Mouse (Mus musculus): Measurements from ENCODE around the gene Ankrd17. TPM values are rescaled to one million over a fixed set of nuclear protein-coding genes. Genes with fewer than 3 reads are reported as not detected.

Ankrd17 gene
- polyA plus RNA-seq, 1 experiment, result 14.7 TPM

DNA sequence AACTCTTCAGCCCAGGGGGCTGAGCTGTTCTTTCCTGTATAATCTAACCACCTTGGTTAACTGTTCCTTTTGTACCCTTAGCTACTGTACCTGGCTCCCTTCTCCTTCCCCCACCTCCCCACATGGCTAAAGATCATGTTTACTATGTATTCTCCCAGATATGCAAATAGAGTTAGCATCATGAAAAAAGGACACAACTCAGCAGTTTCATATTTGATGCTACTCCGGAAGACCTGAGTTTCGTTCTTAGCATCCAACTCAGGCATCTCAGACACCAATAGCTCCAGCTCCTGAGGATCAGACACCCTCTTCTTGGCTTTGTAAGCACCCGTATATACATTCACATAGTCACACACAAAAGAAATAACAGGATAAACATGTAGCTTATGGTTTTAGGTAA lies 109.4 kb downstream of the Ankrd17 start:
- Histone ChIP-seq H3K36me3 (ENCODE audit: control insufficient read depth, insufficient read depth) (peaks cover 60% of the 10 kb centered on the region), H3K27me3 (ENCODE audit: control insufficient read depth, insufficient read depth, insufficient read length) (no peaks in the 10 kb centered on the region), H3K4me3 (no peak overlapping the region), H3ac (ENCODE audit: control insufficient read depth, insufficient read length) (no peak overlapping the region), H3K4me2 (ENCODE audit: low read depth) (no peak overlapping the region), H3K79me2 (ENCODE audit: control insufficient read depth, insufficient read depth) (no peaks in the 10 kb centered on the region)
- no peak for TF ChIP-seq POLR2AphosphoS2 (IDR thresholded peaks at IDR 0.05; ENCODE audit: insufficient read length, low read depth)
- no peak for TF ChIP-seq MAX (IDR thresholded peaks at IDR 0.05; ENCODE audit: low read depth)
- TF ChIP-seq MYOG (IDR thresholded peaks at IDR 0.05; ENCODE audit: control insufficient read depth in 1 of 3, insufficient read depth in 1 of 3, insufficient read length in 2 of 3, low read depth in 2 of 3), result no peak
- no peak for TF ChIP-seq TCF3 (IDR thresholded peaks at IDR 0.05; ENCODE audit: insufficient read length, low read depth)
- TF ChIP-seq MYOD1 (IDR thresholded peaks at IDR 0.05; ENCODE audit: control insufficient read depth in 1 of 3, insufficient read length in 2 of 3, low read depth in 2 of 3), result no peak
- TF ChIP-seq SRF (IDR thresholded peaks at IDR 0.05; ENCODE audit: control insufficient read depth, insufficient read length, low read depth), result no peak
- no peak for TF ChIP-seq TCF12 (IDR thresholded peaks at IDR 0.05; ENCODE audit: insufficient read depth, poor library complexity, severe bottlenecking)
- TF ChIP-seq USF1 (IDR thresholded peaks at IDR 0.05; ENCODE audit: low read depth), result no peak
- TF ChIP-seq E2F4 (IDR thresholded peaks at IDR 0.05; ENCODE audit: insufficient read depth), result no peak
- TF ChIP-seq POLR2A (IDR thresholded peaks at IDR 0.05; ENCODE audit: insufficient read length, low read depth), result no peak
- no peak for TF ChIP-seq REST (IDR thresholded peaks at IDR 0.05; ENCODE audit: insufficient read depth, insufficient read length)
- no peak for TF ChIP-seq CEBPB (IDR thresholded peaks at IDR 0.05; ENCODE audit: insufficient read depth, poor library complexity, severe bottlenecking)

DNA sequence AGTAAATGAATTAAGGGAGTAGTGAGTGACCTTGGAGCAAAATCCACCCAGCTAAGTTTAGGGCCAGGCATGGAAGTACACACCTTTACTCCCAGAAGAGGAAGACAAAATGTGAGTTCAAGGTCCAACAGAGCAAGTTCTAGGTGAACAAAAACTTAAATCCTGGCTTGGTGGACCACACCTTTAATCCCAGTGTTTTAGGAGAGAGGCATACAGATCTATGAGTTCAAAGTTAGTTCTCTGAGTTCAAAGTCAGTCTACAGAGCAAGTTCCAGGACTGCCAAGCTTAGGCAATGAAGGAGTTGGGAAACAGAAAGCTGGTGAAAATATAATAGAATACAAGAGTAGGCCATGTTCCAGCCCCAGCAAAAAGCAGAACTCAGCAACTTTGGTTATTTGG lies 118.9 kb downstream of the Ankrd17 start:
- peaks cover 4% of the 10 kb centered on the region for H3K79me2 ChIP-seq (ENCODE audit: control insufficient read depth, insufficient read depth)
- no peak overlapping the region for H3K4me3 ChIP-seq
- H3K36me3 ChIP-seq (ENCODE audit: control insufficient read depth, insufficient read depth), result peaks cover 35% of the 10 kb centered on the region
- H3K27me3 ChIP-seq (ENCODE audit: control insufficient read depth, insufficient read depth, insufficient read length), result no peaks in the 10 kb centered on the region
- H3ac ChIP-seq (ENCODE audit: control insufficient read depth, insufficient read length), result no peak overlapping the region
- TF ChIP-seq POLR2A (IDR thresholded peaks at IDR 0.05; ENCODE audit: insufficient read length, low read depth) (no peak), CEBPB (IDR thresholded peaks at IDR 0.05; ENCODE audit: insufficient read depth, poor library complexity, severe bottlenecking) (no peak), SRF (IDR thresholded peaks at IDR 0.05; ENCODE audit: control insufficient read depth, insufficient read length, low read depth) (no peak), USF1 (IDR thresholded peaks at IDR 0.05; ENCODE audit: low read depth) (no peak), TCF3 (IDR thresholded peaks at IDR 0.05; ENCODE audit: insufficient read length, low read depth) (no peak), MYOG (IDR thresholded peaks at IDR 0.05; ENCODE audit: control insufficient read depth in 1 of 3, insufficient read depth in 1 of 3, insufficient read length in 2 of 3, low read depth in 2 of 3) (no peak), MAX (IDR thresholded peaks at IDR 0.05; ENCODE audit: low read depth) (no peak), MYOD1 (IDR thresholded peaks at IDR 0.05; ENCODE audit: control insufficient read depth in 1 of 3, insufficient read length in 2 of 3, low read depth in 2 of 3) (no peak), E2F4 (IDR thresholded peaks at IDR 0.05; ENCODE audit: insufficient read depth) (no peak), TCF12 (IDR thresholded peaks at IDR 0.05; ENCODE audit: insufficient read depth, poor library complexity, severe bottlenecking) (no peak), POLR2AphosphoS2 (IDR thresholded peaks at IDR 0.05; ENCODE audit: insufficient read length, low read depth) (no peak), REST (IDR thresholded peaks at IDR 0.05; ENCODE audit: insufficient read depth, insufficient read length) (no peak)
- no peak overlapping the region for H3K4me2 ChIP-seq (ENCODE audit: low read depth)

DNA sequence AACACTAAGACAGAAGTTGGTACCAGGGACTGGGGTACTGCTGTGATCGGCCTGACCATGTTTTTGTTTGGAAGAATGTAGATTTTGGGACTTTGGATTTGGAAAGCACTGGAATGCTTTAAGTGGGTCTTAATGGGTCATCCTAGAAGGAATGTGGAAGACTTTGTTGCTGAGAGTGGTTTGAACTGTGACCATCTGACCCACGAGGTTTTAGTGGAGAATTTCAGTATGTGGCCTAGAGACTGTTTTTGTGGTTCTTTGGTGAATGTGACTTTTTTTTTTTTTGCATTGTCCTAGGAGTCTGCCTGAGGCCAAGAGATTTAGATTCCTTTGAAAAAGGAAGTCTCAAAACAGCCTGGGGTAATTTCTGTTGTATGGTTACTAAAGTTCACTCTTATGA lies 119.4 kb downstream of the Ankrd17 start:
- Histone ChIP-seq H3K4me2 (ENCODE audit: low read depth) (no peak overlapping the region), H3K27me3 (ENCODE audit: control insufficient read depth, insufficient read depth, insufficient read length) (no peaks in the 10 kb centered on the region), H3K4me3 (no peak overlapping the region), H3K79me2 (ENCODE audit: control insufficient read depth, insufficient read depth) (peaks cover 6% of the 10 kb centered on the region), H3ac (ENCODE audit: control insufficient read depth, insufficient read length) (no peak overlapping the region), H3K36me3 (ENCODE audit: control insufficient read depth, insufficient read depth) (peaks cover 33% of the 10 kb centered on the region)
- no peak for TF ChIP-seq CEBPB (IDR thresholded peaks at IDR 0.05; ENCODE audit: insufficient read depth, poor library complexity, severe bottlenecking)

DNA sequence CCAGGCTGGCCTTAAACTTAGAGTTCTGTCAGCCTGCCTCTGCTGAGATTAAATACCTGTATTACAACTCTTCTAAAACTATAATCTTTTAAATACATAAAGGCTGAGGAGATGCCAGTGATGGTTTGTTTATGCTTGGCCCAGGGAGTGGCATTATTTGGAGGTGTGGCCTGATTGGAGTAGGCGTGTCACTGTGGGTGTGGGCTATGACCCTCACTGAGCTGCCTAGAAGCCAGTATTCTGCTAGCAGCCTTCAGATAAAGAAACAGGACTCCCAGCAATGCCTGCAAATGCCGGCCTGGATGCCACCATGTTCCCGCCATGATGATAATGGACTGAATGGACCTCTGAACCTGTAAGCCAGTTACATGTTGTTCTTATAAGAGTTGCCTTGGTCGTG lies 119.8 kb downstream of the Ankrd17 start:
- no peak overlapping the region for H3ac ChIP-seq (ENCODE audit: control insufficient read depth, insufficient read length)
- TF ChIP-seq TCF12 (IDR thresholded peaks at IDR 0.05; ENCODE audit: insufficient read depth, poor library complexity, severe bottlenecking) (no peak), MYOG (IDR thresholded peaks at IDR 0.05; ENCODE audit: control insufficient read depth in 1 of 3, insufficient read depth in 1 of 3, insufficient read length in 2 of 3, low read depth in 2 of 3) (no peak), USF1 (IDR thresholded peaks at IDR 0.05; ENCODE audit: low read depth) (no peak), REST (IDR thresholded peaks at IDR 0.05; ENCODE audit: insufficient read depth, insufficient read length) (no peak), MYOD1 (IDR thresholded peaks at IDR 0.05; ENCODE audit: control insufficient read depth in 1 of 3, insufficient read length in 2 of 3, low read depth in 2 of 3) (no peak), POLR2AphosphoS2 (IDR thresholded peaks at IDR 0.05; ENCODE audit: insufficient read length, low read depth) (no peak), SRF (IDR thresholded peaks at IDR 0.05; ENCODE audit: control insufficient read depth, insufficient read length, low read depth) (no peak), TCF3 (IDR thresholded peaks at IDR 0.05; ENCODE audit: insufficient read length, low read depth) (no peak), CEBPB (IDR thresholded peaks at IDR 0.05; ENCODE audit: insufficient read depth, poor library complexity, severe bottlenecking) (no peak), POLR2A (IDR thresholded peaks at IDR 0.05; ENCODE audit: insufficient read length, low read depth) (no peak), MAX (IDR thresholded peaks at IDR 0.05; ENCODE audit: low read depth) (no peak), E2F4 (IDR thresholded peaks at IDR 0.05; ENCODE audit: insufficient read depth) (no peak)
- no peak overlapping the region for H3K4me3 ChIP-seq
- peaks cover 10% of the 10 kb centered on the region for H3K79me2 ChIP-seq (ENCODE audit: control insufficient read depth, insufficient read depth)
- H3K36me3 ChIP-seq (ENCODE audit: control insufficient read depth, insufficient read depth), result peaks cover 32% of the 10 kb centered on the region
- no peaks in the 10 kb centered on the region for H3K27me3 ChIP-seq (ENCODE audit: control insufficient read depth, insufficient read depth, insufficient read length)
- no peak overlapping the region for H3K4me2 ChIP-seq (ENCODE audit: low read depth)

DNA sequence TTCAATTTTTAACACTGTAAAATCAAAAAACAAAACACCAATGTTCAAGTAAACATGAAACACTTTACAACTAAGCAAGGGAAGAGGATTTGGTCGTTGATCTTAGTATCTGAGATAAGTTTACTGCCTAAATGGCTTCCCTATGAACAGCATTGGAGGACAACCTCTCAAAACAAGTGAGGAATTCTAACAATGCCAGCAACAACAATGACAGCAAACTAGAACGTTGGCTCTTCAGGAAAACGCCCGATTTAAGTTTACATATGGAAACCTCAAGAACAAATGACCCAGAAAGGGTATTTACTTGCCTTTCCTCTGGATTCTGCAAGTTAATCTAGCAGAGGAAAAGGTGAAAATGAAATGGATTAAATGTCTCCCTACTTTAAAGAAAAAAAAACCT lies 121.0 kb downstream of the Ankrd17 start:
- Histone ChIP-seq H3K4me2 (ENCODE audit: low read depth) (no peak overlapping the region), H3K36me3 (ENCODE audit: control insufficient read depth, insufficient read depth) (peaks cover 22% of the 10 kb centered on the region), H3K79me2 (ENCODE audit: control insufficient read depth, insufficient read depth) (peaks cover 12% of the 10 kb centered on the region), H3ac (ENCODE audit: control insufficient read depth, insufficient read length) (no peak overlapping the region), H3K4me3 (no peak overlapping the region), H3K27me3 (ENCODE audit: control insufficient read depth, insufficient read depth, insufficient read length) (no peaks in the 10 kb centered on the region)
- no peak for TF ChIP-seq MYOG (IDR thresholded peaks at IDR 0.05; ENCODE audit: control insufficient read depth in 1 of 3, insufficient read depth in 1 of 3, insufficient read length in 2 of 3, low read depth in 2 of 3)
- no peak for TF ChIP-seq E2F4 (IDR thresholded peaks at IDR 0.05; ENCODE audit: insufficient read depth)
- no peak for TF ChIP-seq SRF (IDR thresholded peaks at IDR 0.05; ENCODE audit: control insufficient read depth, insufficient read length, low read depth)
- TF ChIP-seq CEBPB (IDR thresholded peaks at IDR 0.05; ENCODE audit: insufficient read depth, poor library complexity, severe bottlenecking), result no peak
- TF ChIP-seq MYOD1 (IDR thresholded peaks at IDR 0.05; ENCODE audit: control insufficient read depth in 1 of 3, insufficient read length in 2 of 3, low read depth in 2 of 3), result no peak
- no peak for TF ChIP-seq TCF12 (IDR thresholded peaks at IDR 0.05; ENCODE audit: insufficient read depth, poor library complexity, severe bottlenecking)
- TF ChIP-seq REST (IDR thresholded peaks at IDR 0.05; ENCODE audit: insufficient read depth, insufficient read length), result no peak

All from myocyte (in vitro differentiated cells).